Mouse (Mus musculus) naive thymus-derived CD4-positive, alpha-beta T cell, adult 2 months (primary cell): ENCODE data around the gene Ccdc88a.

ENCODE experiments used
- DNase-seq: peaks from one replicate; pipeline ENCODE4 v3.0.0-alpha.2; 2011; ENCODE audit warnings: low read depth

Ccdc88a gene

GRCm38 (mm10) chr11:29373396-29374273, at the start of gene Ccdc88a:
Gene Ccdc88a, plus strand, starts transcription at chr11:29373658.
- DNase-seq: peak; percentile 83

- DNase-seq: no peak
These were observed 38.0 kb upstream of the Ccdc88a start for GRCm38 (mm10) chr11:29335505-29335904.

- no peak for DNase-seq
These were observed 32.2 kb upstream of the Ccdc88a start for GRCm38 (mm10) chr11:29341259-29341658.

DNA sequence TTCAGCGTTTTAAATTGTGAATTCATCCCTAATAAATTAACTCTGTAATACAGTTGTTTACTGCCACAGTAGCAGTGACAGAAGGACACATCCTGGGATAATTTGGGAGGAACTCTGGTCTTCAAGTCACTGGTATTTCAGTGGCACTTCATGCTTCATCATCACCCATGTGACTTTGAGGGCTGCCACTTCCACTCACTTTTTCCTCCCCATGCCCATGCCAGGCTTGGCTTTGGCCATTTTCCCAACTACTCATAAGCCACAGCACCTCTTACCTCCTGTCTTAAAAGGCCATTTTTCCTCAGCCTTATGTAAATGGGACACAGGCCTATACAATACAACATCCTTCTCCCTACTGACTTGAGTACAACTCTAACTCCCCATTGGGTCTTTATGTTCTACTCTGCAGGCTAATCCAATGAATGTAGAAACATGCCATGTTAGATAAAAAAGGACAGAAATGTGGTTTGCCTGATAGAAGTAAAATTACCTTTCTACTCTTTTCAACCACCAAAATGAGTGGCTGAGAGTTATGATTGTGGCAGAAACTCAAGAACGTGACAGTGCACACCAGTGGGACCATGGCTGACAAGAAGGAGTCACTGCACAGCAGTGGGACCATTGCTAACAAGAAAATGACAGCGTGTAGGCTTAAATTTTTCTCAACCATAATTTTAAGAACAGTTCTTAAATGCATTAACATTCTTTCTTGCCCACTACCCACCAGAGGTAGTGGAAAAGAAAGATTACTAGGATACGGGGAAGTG, 28.4 kb upstream of the Ccdc88a start:
- DNase-seq: no peak

- DNase-seq: no peak
These were observed 27.7 kb upstream of the Ccdc88a start for GRCm38 (mm10) chr11:29345673-29346286.

DNA sequence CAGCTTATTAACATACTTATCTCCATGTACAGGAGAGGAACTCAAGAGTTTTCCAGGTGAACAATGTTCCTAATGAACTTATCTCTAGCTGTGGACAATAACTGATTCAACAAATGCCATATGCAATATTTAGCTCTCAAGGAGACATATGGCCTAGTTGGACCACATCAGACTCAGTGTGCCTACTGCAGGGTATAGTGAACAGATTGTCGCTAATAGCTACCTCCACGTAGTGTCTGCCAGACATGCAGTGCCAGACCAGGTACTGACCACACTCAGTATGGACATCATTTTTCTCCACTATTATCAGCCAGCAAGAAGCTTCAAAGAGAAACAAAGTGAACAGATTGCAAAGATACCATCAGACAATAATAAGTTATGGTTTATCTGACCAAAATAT, 22.6 kb upstream of the Ccdc88a start:
- no peak for DNase-seq

- DNase-seq: no peak
These were observed 21.2 kb upstream of the Ccdc88a start for GRCm38 (mm10) chr11:29352214-29352613.

- no peak for DNase-seq
These were observed 5.3 kb upstream of the Ccdc88a start for GRCm38 (mm10) chr11:29368161-29368560.

DNA sequence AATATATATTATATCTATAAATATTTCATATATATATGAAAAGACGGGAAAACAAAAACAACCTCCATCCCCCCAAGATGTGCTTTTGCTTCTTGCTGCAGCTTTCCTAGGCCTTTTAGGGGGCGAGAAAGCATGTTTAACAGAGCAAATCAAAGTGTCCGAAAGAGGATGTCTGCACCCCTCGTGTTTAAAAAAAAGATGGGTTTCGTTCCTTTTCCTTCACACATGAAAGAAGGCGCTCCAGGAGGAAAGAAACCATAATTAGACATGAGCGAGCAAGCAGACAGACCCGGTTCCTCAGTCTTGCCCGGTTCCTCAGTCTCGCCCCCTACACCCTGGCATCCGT, 435 bp upstream of the Ccdc88a start:
- no peak for DNase-seq

- DNase-seq: no peak
These were observed 807 bp downstream of the Ccdc88a start for GRCm38 (mm10) chr11:29374274-29374656.

DNA sequence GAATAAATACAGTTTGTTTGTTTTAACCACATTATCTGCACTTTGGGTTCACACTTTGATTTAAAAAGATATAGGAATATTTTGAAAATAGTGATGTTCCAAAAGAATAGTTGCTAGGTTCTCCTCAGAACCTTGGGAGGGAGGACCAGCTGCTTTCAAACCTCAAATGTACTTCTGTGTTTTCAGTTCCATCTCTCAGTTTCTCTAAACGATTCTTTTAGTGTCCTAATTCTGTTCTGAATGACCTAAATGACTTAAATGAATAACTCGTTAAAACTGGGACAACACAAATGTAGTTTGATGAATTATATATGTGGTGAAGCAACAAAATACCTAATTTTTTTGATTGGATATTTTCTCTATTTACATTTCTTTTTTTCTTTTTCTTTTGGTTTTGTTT, 3.2 kb downstream of the Ccdc88a start:
- no peak for DNase-seq

- DNase-seq: no peak
These were observed 5.3 kb downstream of the Ccdc88a start for GRCm38 (mm10) chr11:29378751-29379150.

GRCm38 (mm10) chr11:29383493-29383892, 10.0 kb downstream of the Ccdc88a start:
- no peak for DNase-seq

DNA sequence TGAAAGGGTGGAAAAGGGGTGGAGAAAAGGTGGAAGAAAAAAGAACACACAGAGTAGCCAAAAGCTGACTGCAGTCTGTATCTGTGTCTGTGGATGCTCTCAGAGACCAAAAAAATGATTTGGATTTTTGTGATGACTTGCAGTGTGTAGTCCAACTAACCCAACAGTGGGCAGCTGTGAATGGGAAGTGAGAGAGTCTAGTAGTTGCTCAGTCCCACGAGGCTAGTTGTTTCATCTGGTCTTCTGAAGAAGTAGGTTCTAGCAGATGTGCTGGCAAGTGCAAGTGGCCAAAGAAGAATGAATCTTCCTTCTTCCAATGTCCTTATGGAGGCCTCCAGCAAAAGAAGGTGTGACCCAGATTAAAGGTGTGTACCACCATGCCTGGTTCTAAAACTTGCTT, 10.5 kb downstream of the Ccdc88a start:
- no peak for DNase-seq

DNA sequence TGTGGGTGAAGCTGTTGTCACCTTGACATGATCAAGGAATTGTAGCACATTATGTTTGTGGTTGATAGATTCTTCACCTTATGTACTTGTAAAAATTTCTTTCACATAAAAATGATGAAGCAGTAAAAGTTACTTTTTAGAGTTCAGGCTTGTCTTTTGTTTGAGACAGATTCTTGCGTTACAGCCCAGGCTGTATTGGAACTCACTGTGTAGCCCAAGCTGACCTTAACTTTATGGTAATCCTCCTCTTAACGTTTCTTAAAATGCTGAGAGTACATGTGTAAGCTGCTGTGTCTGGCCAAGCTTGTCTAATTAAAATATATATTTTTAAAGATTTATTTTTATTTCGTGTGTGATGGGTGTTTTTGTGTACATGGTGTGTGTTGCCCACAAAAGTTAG, 11.2 kb downstream of the Ccdc88a start:
- no peak for DNase-seq

GRCm38 (mm10) chr11:29389913-29390312, 16.5 kb downstream of the Ccdc88a start:
- DNase-seq: no peak

DNA sequence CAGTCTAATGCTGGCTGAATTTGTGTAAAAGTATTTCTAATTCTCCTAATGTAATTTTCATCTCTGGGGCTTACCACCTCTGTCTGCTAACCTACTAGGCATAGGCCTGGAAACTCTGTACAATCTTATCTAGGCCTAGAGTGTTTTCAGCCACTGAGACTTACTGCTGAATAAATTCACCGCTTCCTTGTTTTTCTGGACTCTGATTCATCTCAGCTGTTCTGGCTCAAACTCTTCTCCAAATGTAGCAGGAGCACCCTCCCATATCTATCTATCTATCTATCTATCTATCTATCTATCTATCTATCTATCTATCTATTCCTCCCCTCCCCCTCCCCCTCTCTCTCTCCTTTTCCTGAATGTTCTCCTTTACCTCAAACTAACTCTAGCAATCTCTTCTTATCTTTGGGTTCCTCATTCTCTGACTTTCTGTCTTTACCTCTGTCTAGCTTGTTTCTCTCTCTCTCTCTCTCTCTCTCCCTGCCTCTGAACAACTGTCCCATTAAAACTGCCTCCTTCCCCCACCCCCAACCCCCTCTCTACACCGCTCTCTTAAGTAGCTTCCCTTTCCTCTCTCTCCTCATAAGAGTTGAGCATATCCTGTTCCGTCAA, 21.8 kb downstream of the Ccdc88a start:
- DNase-seq: no peak

- no peak for DNase-seq
These were observed 26.9 kb downstream of the Ccdc88a start for GRCm38 (mm10) chr11:29400374-29400773.

DNA sequence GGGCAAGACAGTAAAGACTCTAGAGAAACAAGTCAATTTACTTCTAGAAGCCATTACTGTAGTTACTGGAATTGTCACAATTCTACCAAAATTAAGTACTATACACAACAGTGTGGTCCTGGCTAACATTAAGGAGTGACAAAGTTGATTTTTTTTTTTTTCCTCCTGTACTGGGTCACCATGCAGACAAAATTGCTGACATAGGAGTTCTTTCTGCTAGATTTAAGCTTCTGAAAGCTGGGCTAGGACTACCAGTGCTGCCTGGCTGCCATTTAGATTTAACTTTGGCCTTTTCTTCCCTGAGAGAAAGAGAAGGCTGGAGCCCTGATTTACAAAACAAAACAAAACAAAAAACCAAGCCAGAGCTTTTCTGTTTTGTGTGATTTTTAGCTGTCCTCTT, 32.8 kb downstream of the Ccdc88a start:
- DNase-seq: no peak

GRCm38 (mm10) chr11:29423496-29423895, 50.0 kb downstream of the Ccdc88a start:
- no peak for DNase-seq

DNA sequence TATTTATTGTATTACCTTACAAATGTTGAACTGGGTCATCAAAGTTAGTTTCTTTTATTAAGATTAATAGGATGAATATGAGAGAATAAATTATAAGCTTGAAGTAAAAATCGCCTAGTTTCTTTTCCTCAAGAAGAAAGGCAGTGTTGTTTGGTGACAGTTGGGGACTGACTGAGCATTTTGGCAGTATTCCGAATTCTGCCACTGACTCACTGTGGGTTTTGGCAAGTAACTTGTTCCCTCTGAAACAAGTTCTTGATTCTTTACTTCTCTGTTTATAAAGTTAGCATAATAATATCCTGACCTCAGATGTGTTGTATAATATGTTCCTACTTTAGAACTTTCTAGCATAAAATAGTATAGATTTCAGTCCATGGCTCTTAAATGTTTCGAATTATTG, 55.3 kb downstream of the Ccdc88a start:
- DNase-seq: no peak

GRCm38 (mm10) chr11:29431011-29431410, 57.6 kb downstream of the Ccdc88a start:
- no peak for DNase-seq

DNA sequence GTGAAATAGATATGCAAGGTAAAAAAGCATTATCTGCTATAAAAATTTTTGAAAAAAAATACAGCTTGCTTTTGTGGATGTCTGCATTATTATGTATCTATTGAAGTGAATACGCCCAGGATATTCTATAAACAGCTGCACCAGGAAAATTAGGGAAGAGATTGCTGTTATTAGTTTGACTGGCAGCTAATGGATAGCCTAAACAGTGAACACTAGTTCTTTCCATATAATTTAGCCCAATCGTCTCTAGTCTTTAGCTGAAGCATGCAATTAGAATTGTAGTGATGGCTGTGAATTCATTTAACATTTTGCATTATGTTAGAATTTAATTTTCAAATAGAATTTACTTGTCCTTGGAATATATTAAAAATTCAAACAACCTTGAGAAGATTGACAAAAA, 75.3 kb downstream of the Ccdc88a start:
- no peak for DNase-seq
